Mouse (Mus musculus) ES-Bruce4 (cell line): ENCODE results near the gene Tctn3. TPM values are rescaled to one million over a fixed set of nuclear protein-coding genes. Genes with fewer than 3 reads are reported as not detected.
"Not testable (repeated sequence)": the region's sequence is repeated elsewhere in the genome, so short reads cannot be mapped to it uniquely, and the experiment has no call there.

Experiments
- H3K27ac ChIP-seq: 2 replicates; pipeline ENCODE4 v1.5.1; 2012; ENCODE audit warnings: low read length, inconsistent platforms; ENCODE audit not compliant: insufficient read depth
- H3K27me3 ChIP-seq: 2 replicates; pipeline ENCODE4 v1.6.1; 2012; ENCODE audit warnings: mild to moderate bottlenecking, low read length, inconsistent platforms; ENCODE audit not compliant: control insufficient read depth, poor library complexity, insufficient read depth, severe bottlenecking
- H3K36me3 ChIP-seq: 2 replicates; pipeline ENCODE4 v1.6.1; 2012; ENCODE audit warnings: inconsistent platforms, mild to moderate bottlenecking, low read length, moderate library complexity; ENCODE audit not compliant: control insufficient read depth, poor library complexity, insufficient read depth, severe bottlenecking
- H3K4me1 ChIP-seq: one replicate; pipeline ENCODE4 v1.8.1; 2011; ENCODE audit warnings: low read length; ENCODE audit not compliant: control insufficient read depth, insufficient read depth
- H3K4me3 ChIP-seq: 2 replicates; pipeline ENCODE4 v1.5.1; 2011; ENCODE audit warnings: low read depth, mild to moderate bottlenecking, low read length
- H3K9ac ChIP-seq: 2 replicates; pipeline ENCODE4 v1.6.1; 2012; ENCODE audit warnings: low read depth, mild to moderate bottlenecking, inconsistent platforms; ENCODE audit not compliant: poor library complexity, severe bottlenecking
- H3K9me3 ChIP-seq: replicated peaks from 2 replicates; pipeline ENCODE4 v1.6.1; 2012; ENCODE audit warnings: mild to moderate bottlenecking, low read length, inconsistent platforms; ENCODE audit not compliant: control insufficient read depth, poor library complexity, insufficient read depth, severe bottlenecking
- CTCF ChIP-seq: IDR thresholded peaks from one replicate; pipeline ENCODE4 v1.8.1; 2011; ENCODE audit warnings: low read depth, low read length
- EP300 ChIP-seq: IDR thresholded peaks from 2 replicates; pipeline ENCODE4 v1.6.1; 2011; ENCODE audit warnings: low read depth, low read length; ENCODE audit not compliant: insufficient read depth
- POLR2A ChIP-seq: IDR thresholded peaks from one replicate; pipeline ENCODE4 v1.8.1; 2011; ENCODE audit warnings: low read length; ENCODE audit not compliant: insufficient read depth
- polyA plus RNA-seq: library from polyadenylated mRNA; stranded (reverse); fragments of >200 nt; gene quantifications from 2 replicates; pipeline ENCODE4 v1.2.4, GENCODE M21; 2011; ENCODE audit warnings: low read depth; ENCODE audit not compliant: missing spikeins, insufficient read depth, insufficient read length

The Tctn3 gene
- polyA plus RNA-seq, 1 experiment, result 8.7 TPM

GRCm38 (mm10) chr19:40632668-40633067 lies 20.6 kb upstream of the Tctn3 start:
- TF ChIP-seq CTCF (no peak), EP300 (no peak), POLR2A (no peak)
- Histone ChIP-seq H3K27ac (no peak overlapping the region), H3K27me3 (no peaks in the 10 kb centered on the region; the same call in 1 of the 2 replicates)

GRCm38 (mm10) chr19:40632193-40632592 lies 20.2 kb upstream of the Tctn3 start:
- Histone ChIP-seq H3K9ac (no peak overlapping the region), H3K4me1 (no peaks in the 10 kb centered on the region), H3K9me3 (no peaks in the 10 kb centered on the region), H3K36me3 (no peaks in the 10 kb centered on the region), H3K4me3 (no peak overlapping the region), H3K27me3 (no peaks in the 10 kb centered on the region; the same call in 1 of the 2 replicates), H3K27ac (no peak overlapping the region)
- TF ChIP-seq POLR2A, result no peak
- TF ChIP-seq CTCF, result no peak
- no peak for TF ChIP-seq EP300

More at GRCm38 (mm10) chr19:40632668-40633067, 20.6 kb upstream of the Tctn3 start:
- H3K36me3 ChIP-seq, result no peaks in the 10 kb centered on the region
- no peak overlapping the region for H3K4me3 ChIP-seq
- H3K4me1 ChIP-seq, result no peaks in the 10 kb centered on the region
- H3K9ac ChIP-seq, result no peak overlapping the region
- H3K9me3 ChIP-seq, result no peaks in the 10 kb centered on the region

GRCm38 (mm10) chr19:40630606-40631005 lies 18.6 kb upstream of the Tctn3 start:
- TF ChIP-seq POLR2A, result no peak
- no peak for TF ChIP-seq CTCF
- TF ChIP-seq EP300, result no peak
- no peaks in the 10 kb centered on the region for H3K36me3 ChIP-seq
- H3K27me3 ChIP-seq, result no peaks in the 10 kb centered on the region; the same call in 1 of the 2 replicates
- H3K4me3 ChIP-seq, result no peak overlapping the region
- H3K9ac ChIP-seq, result no peak overlapping the region
- no peak overlapping the region for H3K27ac ChIP-seq
- no peaks in the 10 kb centered on the region for H3K9me3 ChIP-seq
- no peaks in the 10 kb centered on the region for H3K4me1 ChIP-seq

GRCm38 (mm10) chr19:40630096-40630495 lies 18.1 kb upstream of the Tctn3 start:
- Histone ChIP-seq H3K36me3 (no peaks in the 10 kb centered on the region), H3K4me1 (no peaks in the 10 kb centered on the region), H3K4me3 (no peak overlapping the region), H3K27me3 (no peaks in the 10 kb centered on the region; the same call in 1 of the 2 replicates), H3K27ac (no peak overlapping the region), H3K9ac (no peak overlapping the region), H3K9me3 (no peaks in the 10 kb centered on the region)
- no peak for TF ChIP-seq EP300
- TF ChIP-seq POLR2A, result no peak
- TF ChIP-seq CTCF, result no peak

- TF ChIP-seq EP300 (no peak), POLR2A (no peak), CTCF (no peak)
- no peaks in the 10 kb centered on the region for H3K4me1 ChIP-seq
Measured at GRCm38 (mm10) chr19:40628950-40629349, 16.9 kb upstream of the Tctn3 start.

GRCm38 (mm10) chr19:40625935-40626334 lies 13.9 kb upstream of the Tctn3 start:
- H3K9ac ChIP-seq, result no peak overlapping the region
- TF ChIP-seq POLR2A, result no peak
- TF ChIP-seq CTCF, result no peak
- no peak for TF ChIP-seq EP300
- H3K9me3 ChIP-seq, result no peaks in the 10 kb centered on the region
- no peak overlapping the region for H3K4me3 ChIP-seq
- no peaks in the 10 kb centered on the region for H3K4me1 ChIP-seq
- no peaks in the 10 kb centered on the region for H3K36me3 ChIP-seq
- no peak overlapping the region for H3K27ac ChIP-seq
- no peaks in the 10 kb centered on the region for H3K27me3 ChIP-seq

More at GRCm38 (mm10) chr19:40628950-40629349, 16.9 kb upstream of the Tctn3 start:
- Histone ChIP-seq H3K4me3 (no peak overlapping the region), H3K9me3 (no peaks in the 10 kb centered on the region), H3K27ac (no peak overlapping the region), H3K27me3 (no peaks in the 10 kb centered on the region; the same call in 1 of the 2 replicates), H3K9ac (no peak overlapping the region), H3K36me3 (no peaks in the 10 kb centered on the region)

GRCm38 (mm10) chr19:40621616-40622015 lies 9.6 kb upstream of the Tctn3 start:
- not testable (repeated sequence) for H3K4me3 ChIP-seq, H3K36me3 ChIP-seq, H3K9ac ChIP-seq, H3K9me3 ChIP-seq, H3K27me3 ChIP-seq, H3K4me1 ChIP-seq, H3K27ac ChIP-seq
